8 mouse cellular contexts compared by ENCODE assay signal in the genomic region with DNA sequence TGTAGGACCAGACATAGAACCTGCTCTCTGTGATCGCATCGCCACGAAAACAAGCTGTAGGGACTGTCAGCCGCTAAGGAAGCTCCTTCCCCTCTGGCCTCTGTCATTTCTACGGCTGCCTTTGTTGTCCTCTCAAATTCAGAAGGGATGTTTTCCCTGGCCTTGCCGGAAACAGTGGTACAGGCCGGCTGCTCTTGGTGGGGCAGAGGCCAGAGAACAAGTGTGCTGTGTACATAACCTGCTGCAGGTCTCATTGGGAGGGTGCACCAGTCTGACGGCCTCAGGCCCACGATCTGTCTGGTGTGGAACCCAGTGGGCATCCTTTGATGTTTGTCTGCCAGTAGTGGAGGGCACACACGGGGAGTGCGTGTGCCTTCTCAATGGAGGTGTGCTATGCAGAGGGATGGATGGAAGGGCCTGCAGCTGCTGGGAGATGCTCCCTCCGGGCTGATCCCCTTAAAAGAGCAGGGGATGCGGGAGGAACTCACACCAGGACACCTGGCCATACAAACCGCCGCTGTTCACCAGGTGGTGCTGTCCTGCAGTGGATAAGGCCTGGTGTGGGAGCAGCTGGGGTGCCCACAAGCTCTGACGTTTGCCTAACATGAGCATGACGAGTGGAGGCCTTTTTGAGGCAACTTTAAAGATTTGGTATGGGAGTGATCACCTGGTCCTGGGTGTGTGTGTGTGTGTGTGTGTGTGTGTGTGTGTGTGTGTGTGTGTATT.
DNase-seq lines count a peak whose midpoint lies in the region; ATAC-seq and TF ChIP-seq lines count a peak whose summit lies in the region.

No protein-coding gene starts in this region.

- H3K4me2 ChIP-seq in midbrain, embryonic 16.5 days (ENCODE audit: low read length), result no peak overlapping the region
- no peak overlapping the region for H3K4me2 ChIP-seq in stomach, embryonic 14.5 days (replicated peaks; ENCODE audit: low read depth, low read length)

- H3K36me3 ChIP-seq in midbrain, embryonic 10.5 days, result no peaks in the 10 kb centered on the region
- no peaks in the 10 kb centered on the region for H3K36me3 ChIP-seq in midbrain, embryonic 16.5 days (ENCODE audit: control insufficient read depth, insufficient read depth, low read length)
- peaks cover 18% of the 10 kb centered on the region; the same call in 1 of the 2 replicates for H3K36me3 ChIP-seq in limb, embryonic 10.5 days
- H3K36me3 ChIP-seq in stomach, embryonic 14.5 days (ENCODE audit: control insufficient read depth, insufficient read depth, low read length), result no peaks in the 10 kb centered on the region

- H3K27ac ChIP-seq in gastrocnemius, adult 2 months, result peak overlapping the region; percentile 57
- H3K27ac ChIP-seq in midbrain, embryonic 10.5 days (replicated peaks), result peak overlapping the region; percentile 39; the same call in 1 of the 2 replicates
- H3K27ac ChIP-seq in midbrain, embryonic 16.5 days (ENCODE audit: low read length), result no peak overlapping the region
- H3K27ac ChIP-seq in limb, embryonic 10.5 days, result peak overlapping the region; percentile 66
- no peak overlapping the region for H3K27ac ChIP-seq in stomach, embryonic 14.5 days (ENCODE audit: low read length)

- 0 out of 2 replicates have a peak, but pooled peaks cover 10% of the 10 kb centered on the region for H3K27me3 ChIP-seq in midbrain, embryonic 10.5 days (ENCODE audit: low read depth, poor library complexity, severe bottlenecking)
- H3K27me3 ChIP-seq in midbrain, embryonic 16.5 days (ENCODE audit: control insufficient read depth, insufficient read depth, low read depth, low read length), result no peaks in the 10 kb centered on the region
- no peaks in the 10 kb centered on the region for H3K27me3 ChIP-seq in limb, embryonic 10.5 days (ENCODE audit: low read depth, poor library complexity, severe bottlenecking)
- H3K27me3 ChIP-seq in stomach, embryonic 14.5 days (ENCODE audit: control insufficient read depth, insufficient read depth, low read length), result no peaks in the 10 kb centered on the region

- H3K9ac ChIP-seq in midbrain, embryonic 16.5 days (ENCODE audit: low read depth, low read length), result no peak overlapping the region
- H3K9ac ChIP-seq in stomach, embryonic 14.5 days (replicated peaks; ENCODE audit: low read depth, low read length), result no peak overlapping the region

- DNase-seq in gastrocnemius, adult 2 months, result no peak
- DNase-seq in gastrocnemius, postnatal 36 days, result no peak
- DNase-seq in midbrain, embryonic 10.5 days (ENCODE audit: low spot score), result no peak
- no peak for DNase-seq in limb, embryonic 10.5 days (ENCODE audit: low spot score)
- DNase-seq in ovary, adult 18-20 months (ENCODE audit: low spot score), result no peak
- DNase-seq in gastrocnemius, postnatal 14 days, result no peak

- intact Hi-C loops in gastrocnemius, adult 2 months (cut with DNase I), result loop anchor here (5.0 kb wide), 1 partner anchor 72 kb away; no protein-coding TSS in a partner anchor
- intact Hi-C loops in gastrocnemius, postnatal 36 days (cut with DNase I), result no loop called here
- intact Hi-C loops in gastrocnemius, postnatal 14 days (cut with DNase I; ENCODE audit: low total_unique reads), result no loop called here

- no peaks in the 10 kb centered on the region for H3K9me3 ChIP-seq in midbrain, embryonic 10.5 days (replicated peaks)
- no peaks in the 10 kb centered on the region for H3K9me3 ChIP-seq in midbrain, embryonic 16.5 days (replicated peaks; ENCODE audit: control insufficient read depth, low read length, poor library complexity, severe bottlenecking)
- no peaks in the 10 kb centered on the region for H3K9me3 ChIP-seq in limb, embryonic 10.5 days (replicated peaks)
- no peaks in the 10 kb centered on the region for H3K9me3 ChIP-seq in stomach, embryonic 14.5 days (ENCODE audit: control insufficient read depth, low read depth, low read length)

- WGBS in midbrain, embryonic 10.5 days, result 46% methylated on average over 17 of the region's 17 CpGs
- WGBS in midbrain, embryonic 16.5 days, result 40% methylated on average over 17 of the region's 17 CpGs
- 37% methylated on average over 17 of the region's 17 CpGs for WGBS in limb, embryonic 10.5 days
- WGBS in stomach, embryonic 14.5 days, result 42% methylated on average over 17 of the region's 17 CpGs

- ATAC-seq in midbrain, embryonic 16.5 days, result no peak
- ATAC-seq in stomach, embryonic 14.5 days (ENCODE audit: insufficient number of reproducible peaks, insufficient read depth, low FRiP score, low read depth), result peak; percentile 24; the same call in 1 of the 2 replicates

- H3K4me3 ChIP-seq in gastrocnemius, adult 2 months, result no peak overlapping the region
- no peak overlapping the region for H3K4me3 ChIP-seq in midbrain, embryonic 10.5 days
- no peak overlapping the region for H3K4me3 ChIP-seq in midbrain, embryonic 16.5 days (ENCODE audit: low read depth, low read length)
- H3K4me3 ChIP-seq in limb, embryonic 10.5 days, result no peak overlapping the region
- no peak overlapping the region for H3K4me3 ChIP-seq in stomach, embryonic 14.5 days (ENCODE audit: low read depth, low read length)

- H3K4me1 ChIP-seq in midbrain, embryonic 10.5 days, result peaks cover 42% of the 10 kb centered on the region
- H3K4me1 ChIP-seq in midbrain, embryonic 16.5 days (ENCODE audit: control insufficient read depth, insufficient read depth, low read length), result no peaks in the 10 kb centered on the region
- H3K4me1 ChIP-seq in limb, embryonic 10.5 days, result peaks cover 94% of the 10 kb centered on the region
- peaks cover 25% of the 10 kb centered on the region for H3K4me1 ChIP-seq in stomach, embryonic 14.5 days (ENCODE audit: control insufficient read depth, insufficient read depth, low read length)

- peak; percentile 11; the same call in 1 of the 2 replicates for TF ChIP-seq CTCF in gastrocnemius, adult 2 months (IDR thresholded peaks at IDR 0.05)

Comparison
In these comparisons a context has a peak if more than half of its experiments do, and no peak if none do; other contexts are left out.
1. H3K27ac ChIP-seq: peak in gastrocnemius, adult 2 months (single experiment), midbrain, embryonic 10.5 days (single experiment) and limb, embryonic 10.5 days (single experiment); none in midbrain, embryonic 16.5 days (single experiment) and stomach, embryonic 14.5 days (single experiment).